Mouse (Mus musculus): ENCODE results near the gene Hist1h2ah. TPM values are rescaled to one million over a fixed set of nuclear protein-coding genes. Genes with fewer than 3 reads are reported as not detected.
"Not testable (repeated sequence)": the region's sequence is repeated elsewhere in the genome, so short reads cannot be mapped to it uniquely, and the experiment has no call there.

Gene Hist1h2ah
- total RNA-seq (2014; rRNA removed), result 1.8 and 2.6 TPM in 2 replicates
- not detected in 2 replicates for polyA plus RNA-seq (2012; rRNA removed)

DNA sequence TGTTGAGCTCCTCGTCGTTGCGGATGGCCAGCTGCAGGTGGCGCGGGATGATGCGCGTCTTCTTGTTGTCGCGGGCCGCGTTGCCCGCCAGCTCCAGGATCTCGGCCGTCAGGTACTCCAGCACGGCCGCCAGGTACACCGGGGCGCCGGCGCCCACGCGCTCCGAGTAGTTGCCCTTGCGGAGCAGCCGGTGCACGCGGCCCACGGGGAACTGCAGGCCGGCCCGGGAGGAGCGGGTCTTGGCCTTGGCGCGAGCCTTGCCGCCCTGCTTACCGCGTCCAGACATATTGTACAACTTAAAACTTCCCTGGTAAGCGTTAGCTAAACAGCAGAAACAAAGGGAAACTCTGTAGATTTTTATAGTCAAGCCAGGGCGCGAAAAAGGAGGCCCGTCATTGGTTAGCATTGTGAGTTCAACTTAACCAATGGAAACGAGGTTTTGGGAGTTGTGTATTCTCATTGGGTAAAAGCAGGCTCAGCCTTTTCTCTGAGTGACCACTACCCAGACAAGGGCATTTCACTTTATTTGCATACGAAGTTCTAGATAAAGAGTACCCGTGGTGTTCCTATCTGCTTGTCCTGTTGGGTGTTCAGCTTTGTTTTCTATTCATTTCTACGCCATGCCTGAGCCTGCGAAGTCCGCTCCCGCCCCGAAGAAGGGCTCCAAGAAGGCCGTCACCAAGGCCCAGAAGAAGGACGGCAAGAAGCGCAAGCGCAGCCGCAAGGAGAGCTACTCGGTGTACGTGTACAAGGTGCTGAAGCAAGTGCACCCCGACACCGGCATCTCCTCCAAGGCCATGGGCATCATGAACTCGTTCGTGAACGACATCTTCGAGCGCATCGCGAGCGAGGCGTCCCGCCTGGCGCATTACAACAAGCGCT is at the start of gene Hist1h2ah, which contains the start of gene Hist1h2bk:
Gene Hist1h2ah (minus strand): TSS at position 302 of the 882 bp plus-strand sequence.
Gene Hist1h2bk (plus strand): TSS at position 604 of the 882 bp plus-strand sequence.
- DNase-seq (ENCODE audit: extremely low read depth, low read depth, low spot score), result peak; percentile 96
- H3K4me3 ChIP-seq (ENCODE audit: insufficient read depth, low read depth, low read length), result peak within 1 kb of the TSS; percentile 71
- H3K79me2 ChIP-seq (ENCODE audit: control insufficient read depth, insufficient read depth, low read length); H3K27me3 ChIP-seq (ENCODE audit: control insufficient read depth, insufficient read depth, low read length); H3K36me3 ChIP-seq (ENCODE audit: control insufficient read depth, insufficient read depth, low read length): not testable (repeated sequence)
- peak within 1 kb of the TSS; percentile 71 for H3K27ac ChIP-seq (replicated peaks; ENCODE audit: insufficient read depth, low read depth, low read length)
- peaks cover 10% of the 10 kb centered on the region; the same call in 1 of the 2 replicates for H3K4me1 ChIP-seq (ENCODE audit: control insufficient read depth, insufficient read depth, low read length)
- H3K9ac ChIP-seq (ENCODE audit: low read depth, low read length), result peak within 1 kb of the TSS; percentile 48; the same call in 1 of the 2 replicates
- 0 out of 2 replicates have a peak, but pooled peaks have one; percentile 14 for TF ChIP-seq POLR2A (IDR thresholded peaks at IDR 0.05; ENCODE audit: extremely low read depth, insufficient read depth, low read length)
- under 1% methylated on average over 30 of the region's 69 CpGs for WGBS

DNA sequence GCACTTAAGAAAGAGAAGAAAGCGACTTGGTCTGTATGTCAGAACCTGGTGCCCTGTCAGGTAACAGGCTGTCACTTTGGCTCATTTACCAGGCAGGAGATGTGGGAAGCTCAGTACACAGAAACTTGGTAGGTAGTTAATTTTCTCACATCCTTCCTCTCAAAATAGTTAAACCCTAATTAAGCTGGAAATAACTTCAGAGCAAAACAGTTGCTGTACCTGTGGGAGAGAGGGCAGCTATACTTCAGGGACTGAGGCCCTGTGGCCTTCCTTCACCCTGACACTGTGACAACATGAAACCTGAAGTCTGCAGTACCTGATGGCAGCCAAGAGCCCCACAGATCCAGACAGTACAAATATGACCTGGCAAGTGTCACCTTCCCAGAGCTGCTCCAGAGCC is 48.8 kb upstream of the Hist1h2ah start, which contains the start of gene Vmn1r188:
Gene Vmn1r188 (plus strand): TSS at position 301 of the 400 bp plus-strand sequence.
- not testable (repeated sequence) for H3K4me1 ChIP-seq (ENCODE audit: control insufficient read depth, insufficient read depth, low read length); H3K79me2 ChIP-seq (ENCODE audit: control insufficient read depth, insufficient read depth, low read length); H3K4me3 ChIP-seq (ENCODE audit: insufficient read depth, low read depth, low read length); DNase-seq (ENCODE audit: extremely low read depth, low read depth, low spot score); H3K27me3 ChIP-seq (ENCODE audit: control insufficient read depth, insufficient read depth, low read length); H3K27ac ChIP-seq (replicated peaks; ENCODE audit: insufficient read depth, low read depth, low read length); H3K9ac ChIP-seq (ENCODE audit: low read depth, low read length); H3K36me3 ChIP-seq (ENCODE audit: control insufficient read depth, insufficient read depth, low read length)
- 91% methylated on average over 1 of the region's 1 CpGs for WGBS

DNA sequence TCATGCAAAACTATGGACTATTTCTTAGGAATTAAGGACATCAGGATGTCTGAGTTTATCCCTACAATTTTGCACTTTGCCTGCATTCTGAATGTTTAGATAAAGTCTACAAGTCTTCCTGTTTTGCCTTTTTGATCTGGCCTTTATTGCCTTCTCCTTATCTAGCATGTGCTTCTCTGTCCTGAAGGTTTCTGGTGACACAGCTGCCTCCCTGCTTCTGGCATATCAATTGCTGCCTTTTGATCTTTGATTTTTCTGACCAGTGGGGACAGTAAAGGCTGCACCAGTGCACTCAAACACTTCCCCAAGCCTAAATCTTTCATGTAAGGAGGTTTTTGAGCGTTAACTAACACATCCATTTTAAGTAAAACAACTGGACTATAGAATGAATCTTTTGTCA is 28.1 kb upstream of the Hist1h2ah start:
- Histone ChIP-seq H3K9ac (ENCODE audit: low read depth, low read length) (no peak overlapping the region), H3K4me3 (ENCODE audit: insufficient read depth, low read depth, low read length) (no peak overlapping the region), H3K79me2 (ENCODE audit: control insufficient read depth, insufficient read depth, low read length) (no peaks in the 10 kb centered on the region), H3K4me1 (ENCODE audit: control insufficient read depth, insufficient read depth, low read length) (no peaks in the 10 kb centered on the region), H3K27me3 (ENCODE audit: control insufficient read depth, insufficient read depth, low read length) (no peaks in the 10 kb centered on the region), H3K36me3 (ENCODE audit: control insufficient read depth, insufficient read depth, low read length) (no peaks in the 10 kb centered on the region), H3K27ac (replicated peaks; ENCODE audit: insufficient read depth, low read depth, low read length) (no peak overlapping the region)
- WGBS, result 65% methylated on average over 1 of the region's 1 CpGs
- TF ChIP-seq CTCF (IDR thresholded peaks at IDR 0.05; ENCODE audit: low read depth, low read length), result no peak
- no peak for TF ChIP-seq POLR2A (IDR thresholded peaks at IDR 0.05; ENCODE audit: extremely low read depth, insufficient read depth, low read length)
- DNase-seq (ENCODE audit: extremely low read depth, low read depth, low spot score), result no peak

DNA sequence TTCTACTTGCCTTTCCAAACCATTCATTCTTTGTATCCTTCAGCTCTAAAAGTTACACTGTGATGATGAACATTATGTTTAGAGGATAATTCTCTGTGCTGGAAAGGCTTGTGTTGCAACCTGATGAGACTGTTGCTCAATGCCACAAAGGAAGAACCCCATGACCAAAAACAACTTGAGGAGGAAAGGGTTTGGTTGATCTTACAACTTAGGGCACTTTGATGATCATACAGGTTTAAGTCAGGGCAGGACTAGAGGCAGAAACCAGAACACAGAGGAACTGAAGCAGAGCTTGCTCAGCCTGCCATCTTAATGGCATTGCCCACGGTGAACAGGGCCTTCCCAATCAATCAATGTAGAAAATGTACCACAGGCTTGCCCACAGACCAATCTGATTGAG is 26.1 kb upstream of the Hist1h2ah start:
- TF ChIP-seq POLR2A (IDR thresholded peaks at IDR 0.05; ENCODE audit: extremely low read depth, insufficient read depth, low read length), result no peak
- TF ChIP-seq CTCF (IDR thresholded peaks at IDR 0.05; ENCODE audit: low read depth, low read length), result no peak
- no peaks in the 10 kb centered on the region for H3K79me2 ChIP-seq (ENCODE audit: control insufficient read depth, insufficient read depth, low read length)
- no peak for DNase-seq (ENCODE audit: extremely low read depth, low read depth, low spot score)
- no peak overlapping the region for H3K27ac ChIP-seq (replicated peaks; ENCODE audit: insufficient read depth, low read depth, low read length)
- WGBS, result 71% methylated on average over 1 of the region's 1 CpGs
- no peaks in the 10 kb centered on the region for H3K36me3 ChIP-seq (ENCODE audit: control insufficient read depth, insufficient read depth, low read length)
- no peak overlapping the region for H3K4me3 ChIP-seq (ENCODE audit: insufficient read depth, low read depth, low read length)
- H3K9ac ChIP-seq (ENCODE audit: low read depth, low read length), result no peak overlapping the region
- no peaks in the 10 kb centered on the region for H3K27me3 ChIP-seq (ENCODE audit: control insufficient read depth, insufficient read depth, low read length)
- H3K4me1 ChIP-seq (ENCODE audit: control insufficient read depth, insufficient read depth, low read length), result no peaks in the 10 kb centered on the region

DNA sequence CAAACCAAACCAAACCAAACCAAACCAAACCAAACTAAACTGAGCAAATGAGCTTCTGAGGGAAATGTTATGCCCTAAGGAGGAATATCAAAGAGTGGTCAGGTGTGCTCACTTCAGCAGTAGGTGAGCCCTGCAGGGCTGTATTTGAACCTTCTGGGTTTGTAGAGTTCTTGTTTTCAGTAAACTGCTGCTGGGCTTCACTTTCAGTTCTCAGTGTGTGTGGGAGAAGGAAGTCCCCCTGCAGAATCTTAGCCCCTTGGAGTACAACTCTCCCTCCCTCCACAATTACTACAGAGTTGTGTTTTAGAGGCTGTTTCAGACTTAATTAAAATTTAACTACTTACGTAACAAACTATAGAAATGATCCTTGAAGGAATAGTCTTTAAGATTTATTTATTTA is 18.4 kb upstream of the Hist1h2ah start:
- Histone ChIP-seq H3K4me1 (ENCODE audit: control insufficient read depth, insufficient read depth, low read length) (peaks cover 5% of the 10 kb centered on the region; the same call in 1 of the 2 replicates), H3K9ac (ENCODE audit: low read depth, low read length) (no peak overlapping the region), H3K79me2 (ENCODE audit: control insufficient read depth, insufficient read depth, low read length) (no peaks in the 10 kb centered on the region), H3K27me3 (ENCODE audit: control insufficient read depth, insufficient read depth, low read length) (no peaks in the 10 kb centered on the region), H3K36me3 (ENCODE audit: control insufficient read depth, insufficient read depth, low read length) (no peaks in the 10 kb centered on the region), H3K4me3 (ENCODE audit: insufficient read depth, low read depth, low read length) (no peak overlapping the region), H3K27ac (replicated peaks; ENCODE audit: insufficient read depth, low read depth, low read length) (no peak overlapping the region)
- TF ChIP-seq POLR2A (IDR thresholded peaks at IDR 0.05; ENCODE audit: extremely low read depth, insufficient read depth, low read length) (no peak), CTCF (IDR thresholded peaks at IDR 0.05; ENCODE audit: low read depth, low read length) (no peak)
- no peak for DNase-seq (ENCODE audit: extremely low read depth, low read depth, low spot score)
- 100% methylated on average over 1 of the region's 1 CpGs for WGBS

DNA sequence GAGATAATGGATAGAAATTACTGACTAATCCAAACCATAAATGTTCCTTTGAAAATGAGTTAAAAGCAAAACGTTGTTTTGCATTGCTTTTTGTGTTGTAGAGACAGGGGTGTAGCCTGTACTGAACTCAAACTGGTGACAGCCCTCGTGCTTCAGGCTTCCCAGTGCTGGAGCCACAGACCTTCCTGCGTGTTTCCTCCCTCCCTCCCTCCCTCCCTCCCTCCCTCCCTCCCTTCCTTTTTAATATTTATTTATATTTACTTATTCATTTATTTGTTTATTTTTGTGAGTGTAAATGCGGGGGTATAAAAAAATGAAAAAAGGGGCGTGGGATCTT is 16.1 kb upstream of the Hist1h2ah start:
- Histone ChIP-seq H3K27ac (replicated peaks; ENCODE audit: insufficient read depth, low read depth, low read length) (no peak overlapping the region), H3K36me3 (ENCODE audit: control insufficient read depth, insufficient read depth, low read length) (no peaks in the 10 kb centered on the region), H3K79me2 (ENCODE audit: control insufficient read depth, insufficient read depth, low read length) (no peaks in the 10 kb centered on the region), H3K9ac (ENCODE audit: low read depth, low read length) (no peak overlapping the region), H3K4me3 (ENCODE audit: insufficient read depth, low read depth, low read length) (no peak overlapping the region), H3K27me3 (ENCODE audit: control insufficient read depth, insufficient read depth, low read length) (no peaks in the 10 kb centered on the region), H3K4me1 (ENCODE audit: control insufficient read depth, insufficient read depth, low read length) (peaks cover 5% of the 10 kb centered on the region; the same call in 1 of the 2 replicates)
- TF ChIP-seq CTCF (IDR thresholded peaks at IDR 0.05; ENCODE audit: low read depth, low read length) (no peak), POLR2A (IDR thresholded peaks at IDR 0.05; ENCODE audit: extremely low read depth, insufficient read depth, low read length) (no peak)
- DNase-seq (ENCODE audit: extremely low read depth, low read depth, low spot score), result no peak
- WGBS, result 16% methylated on average over 5 of the region's 5 CpGs
